Mouse (Mus musculus): Measurements from ENCODE around the gene Tmem18.

DNA sequence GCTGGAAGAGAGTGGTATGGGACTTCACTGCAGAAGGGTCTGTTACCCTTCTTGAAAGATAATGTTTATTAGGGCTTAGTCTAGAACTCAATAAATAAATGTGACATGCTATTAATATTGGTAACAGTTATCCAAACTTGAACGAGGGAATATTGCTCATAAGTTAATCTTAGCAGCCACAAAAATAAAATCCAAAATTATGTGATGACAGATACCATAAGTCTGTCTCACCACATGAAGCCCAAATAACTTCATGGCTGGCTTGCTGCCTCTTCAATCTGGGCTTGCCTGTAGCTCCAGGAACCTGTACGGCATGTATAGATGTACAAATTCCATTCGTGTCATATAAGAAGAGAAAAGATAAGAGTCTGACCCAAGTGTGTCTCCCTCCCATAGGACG lies 12.2 kb upstream of the Tmem18 start:
- no peak for TF ChIP-seq CTCF (IDR thresholded peaks at IDR 0.05; ENCODE audit: control insufficient read depth, insufficient read depth, insufficient replicate concordance, low read depth, low read length)
- no peak for TF ChIP-seq POLR2A (IDR thresholded peaks at IDR 0.05; ENCODE audit: control insufficient read depth, low read depth, low read length)

Measured in testis, adult 2 months (tissue).